Mouse (Mus musculus): ENCODE data around the gene Tenm4.

GRCm38 (mm10) chr7:96171596-96172563 lies 834 bp downstream of the Tenm4 start:
- TF ChIP-seq CTCF (IDR thresholded peaks at IDR 0.05; ENCODE audit: borderline replicate concordance, insufficient read depth, low read depth, low read length) (no peak), POLR2A (IDR thresholded peaks at IDR 0.05; ENCODE audit: borderline replicate concordance, insufficient read depth, low read length) (no peak)
